Mouse (Mus musculus) testis, postnatal 14 days (tissue): ENCODE results near the gene Gm20498.

Experiments
- DNase-seq: peaks from one replicate; pipeline ENCODE4 v3.0.0; 2021; ENCODE audit warnings: low spot score

Gene Gm20498

DNA sequence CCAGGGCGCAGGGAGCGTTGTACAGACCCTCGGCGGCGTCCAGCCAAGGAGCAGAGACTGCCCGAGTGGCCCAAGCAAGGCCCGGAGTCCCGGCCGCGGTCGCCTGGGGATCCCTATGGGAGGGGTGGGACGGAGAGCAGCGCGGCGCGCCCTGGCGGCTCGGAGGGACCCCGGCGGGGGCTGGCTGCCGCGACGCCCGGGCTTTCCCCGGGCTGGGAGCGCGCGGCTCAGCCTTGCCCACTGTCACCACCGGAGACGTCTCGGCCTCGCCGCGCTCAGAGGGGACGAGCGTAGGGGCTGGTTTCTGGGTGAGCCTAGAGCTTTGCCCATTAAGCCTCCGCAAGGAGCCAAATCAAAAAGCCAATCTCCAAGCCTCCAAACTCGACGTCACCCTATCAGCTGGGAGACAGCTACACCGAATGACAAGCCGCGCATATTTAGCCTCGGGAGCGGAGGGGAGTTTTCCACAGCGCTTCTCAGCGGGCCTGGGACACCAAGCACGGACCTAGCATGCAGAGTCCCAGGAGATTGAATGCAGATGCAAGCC lies 199.8 kb downstream of the Gm20498 start, which contains the start of gene Slc8a3:
Gene Slc8a3, minus strand, starts transcription at position 306 of the 547 bp plus-strand sequence.
- peak; percentile 12 for DNase-seq

DNA sequence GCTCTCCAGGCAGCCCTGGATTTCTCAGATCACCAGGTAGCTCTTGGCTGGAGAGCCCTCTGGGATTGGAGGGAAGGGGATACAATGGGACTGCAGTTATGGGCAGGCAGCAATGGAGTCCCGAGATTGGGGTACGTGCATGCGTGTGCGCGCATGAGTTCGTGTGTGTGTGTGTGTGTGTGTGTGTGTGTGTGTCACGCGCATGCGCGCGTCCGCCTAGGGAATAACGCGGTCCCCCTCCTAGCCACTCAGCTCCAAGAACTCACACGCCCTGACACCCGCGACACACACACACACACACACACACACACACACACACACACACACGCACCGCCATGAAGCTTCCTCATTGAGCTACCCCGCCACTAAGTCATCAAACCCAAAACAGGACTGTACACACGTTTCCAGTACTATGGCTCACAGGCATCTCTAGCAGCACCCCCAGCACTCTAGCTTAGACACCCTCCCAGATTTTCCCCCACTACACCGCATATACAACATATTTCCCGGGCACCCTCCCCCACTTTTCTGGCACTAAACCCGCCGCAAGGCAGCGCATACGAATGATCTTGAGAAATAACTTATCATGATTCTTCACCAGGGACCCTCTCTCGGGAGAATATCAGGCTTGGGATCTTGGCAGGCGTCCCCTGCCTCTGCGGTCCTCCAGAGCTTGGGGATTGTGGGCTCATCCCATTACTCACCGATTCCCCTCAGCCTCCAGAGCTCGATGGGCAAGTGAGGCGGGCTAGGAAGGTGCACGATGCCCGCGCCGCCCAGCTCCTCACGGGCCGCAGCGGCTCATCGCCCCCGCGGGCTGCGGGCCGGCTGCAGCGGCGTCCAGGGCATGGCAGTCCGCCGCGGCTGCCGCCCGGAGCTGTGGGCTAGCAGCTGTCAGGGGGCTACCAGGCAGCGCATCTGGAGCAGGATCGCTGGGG lies 200.5 kb downstream of the Gm20498 start:
- no peak for DNase-seq

DNA sequence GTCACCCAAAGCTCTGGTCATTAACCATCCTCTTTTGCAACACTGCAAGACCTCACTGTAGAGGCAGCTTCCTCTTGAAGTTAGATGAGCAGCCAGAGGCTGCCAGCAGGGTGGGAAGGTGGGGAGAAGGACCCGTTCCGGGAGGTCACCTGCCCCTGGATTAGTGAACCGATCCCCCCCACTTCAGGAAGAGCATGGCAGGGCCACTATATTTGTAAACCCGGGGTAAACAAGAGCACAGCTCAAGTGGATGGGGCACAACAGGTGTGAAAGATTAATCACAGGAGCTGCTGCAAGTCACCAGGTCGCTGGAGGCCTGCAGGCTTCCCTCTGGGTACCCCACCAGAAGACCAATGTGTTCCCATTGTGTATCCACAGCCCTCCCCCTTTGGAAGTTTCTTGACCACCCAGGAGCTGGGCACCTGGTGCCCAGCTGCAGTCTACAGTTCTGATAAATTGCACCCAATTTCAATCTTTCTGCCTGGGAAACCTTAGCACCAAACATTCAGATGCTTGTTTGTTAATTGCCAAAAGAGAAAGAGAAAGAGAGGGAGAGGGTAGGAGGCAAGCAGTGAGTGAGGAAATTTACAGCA lies 201.6 kb downstream of the Gm20498 start:
- no peak for DNase-seq

DNA sequence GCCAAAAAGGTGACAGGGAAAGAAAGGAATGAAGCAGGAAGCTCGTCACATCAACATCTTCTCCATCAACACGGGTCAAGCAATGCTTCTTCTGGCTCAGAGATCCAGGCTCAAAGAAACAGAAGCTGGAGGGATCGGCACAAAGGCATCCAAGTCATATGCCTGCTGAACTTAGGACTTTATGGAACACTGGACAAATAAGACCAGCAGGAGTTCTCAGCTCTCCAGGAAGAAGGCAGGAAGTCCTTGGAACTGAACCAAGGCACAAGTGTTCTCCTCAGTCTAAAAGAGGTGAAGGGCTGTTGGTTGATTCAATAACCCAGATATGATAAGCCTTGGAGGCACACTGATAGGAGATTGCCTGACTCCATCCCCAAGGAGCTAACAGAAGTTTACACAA lies 207.7 kb downstream of the Gm20498 start:
- no peak for DNase-seq

DNA sequence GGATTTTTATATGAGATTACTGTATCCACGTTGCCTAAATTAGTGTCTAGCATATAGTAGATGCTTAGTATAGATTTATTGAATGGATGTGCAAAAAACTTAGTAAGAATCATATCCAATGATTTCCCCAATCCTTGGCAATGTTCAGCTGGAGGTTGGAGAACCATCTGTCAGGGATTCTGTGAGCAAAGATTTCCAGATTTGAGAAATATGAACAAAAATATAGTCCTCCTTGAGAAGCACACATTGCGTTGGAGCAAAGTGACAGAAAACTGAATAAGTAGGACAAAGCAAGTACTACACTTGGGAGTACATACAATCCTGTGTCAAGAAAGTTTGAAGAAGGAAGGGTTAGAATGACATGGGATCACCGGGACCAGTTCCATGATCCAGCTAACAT lies 208.6 kb downstream of the Gm20498 start:
- no peak for DNase-seq

DNA sequence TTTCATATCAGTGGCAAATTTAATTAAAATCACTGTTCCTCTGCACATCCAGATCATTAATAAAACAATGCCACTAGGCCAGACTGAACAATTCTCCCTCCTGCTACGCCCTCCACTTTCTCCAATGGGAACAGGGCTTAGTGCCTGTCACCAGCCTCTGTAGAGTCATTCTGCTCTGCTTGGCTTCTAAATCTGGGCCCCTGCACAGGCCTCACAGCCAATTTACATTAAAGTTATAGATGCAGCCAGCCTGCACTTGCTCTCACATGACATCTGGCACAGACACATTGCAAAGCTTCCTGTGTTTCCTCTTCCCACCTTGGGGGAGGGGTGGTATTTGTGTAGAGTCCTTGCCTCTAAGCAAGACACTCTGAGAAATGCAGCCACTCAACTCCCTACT lies 211.7 kb downstream of the Gm20498 start:
- no peak for DNase-seq

DNA sequence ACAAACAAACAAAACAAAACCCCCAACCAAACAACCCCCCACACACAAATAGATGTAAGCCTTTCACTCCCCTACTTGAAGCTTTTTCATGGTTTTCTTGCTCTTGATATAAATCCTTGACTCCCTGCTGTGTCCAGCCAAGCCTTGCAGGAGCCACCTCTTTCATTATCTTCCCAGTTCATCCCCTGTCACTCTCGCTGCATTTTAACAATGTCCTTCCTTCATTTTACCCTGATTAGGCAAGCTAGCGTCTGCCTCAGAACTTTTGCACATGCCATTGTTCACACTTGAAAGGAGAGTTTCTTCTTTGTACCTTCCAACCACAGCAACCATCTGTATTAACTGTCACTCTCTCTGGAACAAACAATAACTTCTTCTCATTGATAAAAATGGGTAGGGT lies 214.9 kb downstream of the Gm20498 start:
- no peak for DNase-seq

DNA sequence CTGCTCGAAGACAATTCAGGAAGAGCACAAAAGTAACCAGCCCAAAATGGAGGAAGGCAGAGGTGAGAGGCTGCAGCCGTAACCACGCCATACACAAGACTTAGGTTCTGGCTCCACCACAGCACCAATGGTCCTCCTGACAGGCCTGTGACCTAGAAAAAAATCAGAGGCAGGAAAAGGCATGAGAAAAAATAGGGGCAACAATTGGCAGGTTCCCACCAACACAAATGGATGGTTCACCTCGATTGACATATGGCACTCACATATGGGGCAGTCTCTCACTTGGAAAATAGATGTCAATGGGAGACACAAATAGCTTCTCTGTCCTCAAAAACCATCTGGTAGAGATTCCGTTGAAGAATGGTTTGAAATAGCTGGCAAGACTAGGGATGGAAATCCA lies 216.8 kb downstream of the Gm20498 start:
- no peak for DNase-seq
